In genomic region chr10:121350357-121351065, GRCm38 (mm10) we compare ENCODE assay signal across 8 mouse cellular contexts. TPM values are rescaled to one million over a fixed set of nuclear protein-coding genes. Genes with fewer than 3 reads are reported as not detected.
DNase-seq lines count a peak whose midpoint lies in the region; ATAC-seq and TF ChIP-seq lines count a peak whose summit lies in the region.

No protein-coding gene starts in this region.

- H3K9me3 ChIP-seq in MEL (replicated peaks; ENCODE audit: insufficient read depth, low read length): no peaks in the 10 kb centered on the region
- H3K9me3 ChIP-seq in forebrain, embryonic 12.5 days: 0 out of 2 replicates have a peak, but pooled peaks cover 7% of the 10 kb centered on the region
- H3K9me3 ChIP-seq in intestine, embryonic 15.5 days: no peaks in the 10 kb centered on the region
- H3K9me3 ChIP-seq in lung, embryonic 16.5 days (ENCODE audit: control insufficient read depth, low read length): no peaks in the 10 kb centered on the region

- H3K27me3 ChIP-seq in MEL (ENCODE audit: control insufficient read depth in 1 of 2, insufficient read depth in 2 of 2, low read length in 2 of 2): peaks cover 0 to 4% of the 10 kb centered on the region in 2 experiments; a peak in 1 of 4 replicates
- H3K27me3 ChIP-seq in forebrain, embryonic 12.5 days: peaks cover 36% of the 10 kb centered on the region
- H3K27me3 ChIP-seq in intestine, embryonic 15.5 days (replicated peaks): peaks cover 7% of the 10 kb centered on the region
- peaks cover 8% of the 10 kb centered on the region for H3K27me3 ChIP-seq in lung, embryonic 16.5 days (ENCODE audit: control insufficient read depth, insufficient read depth, low read depth, low read length)
- H3K27me3 ChIP-seq in splenic B cell, adult 2 months (ENCODE audit: control insufficient read depth, insufficient read depth, low read length, poor library complexity, severe bottlenecking): no peaks in the 10 kb centered on the region

- no peak for TF ChIP-seq CTCF in MEL (IDR thresholded peaks at IDR 0.05 in 2 of 3, conservative IDR thresholded peaks at IDR 0.05 in 1 of 3; ENCODE audit: control insufficient read depth in 1 of 3, insufficient read depth in 1 of 3, low read depth in 2 of 3, low read length in 3 of 3, poor library complexity in 1 of 3, severe bottlenecking in 1 of 3)

- peak; percentile 45 for ATAC-seq in cerebellum, adult (ENCODE audit: insufficient number of reproducible peaks, low FRiP score, low TSS enrichment)
- ATAC-seq in forebrain, embryonic 12.5 days (ENCODE audit: low FRiP score): peak; percentile 84
- ATAC-seq in intestine, embryonic 15.5 days: peak; percentile 81
- peak; percentile 66 for ATAC-seq in lung, embryonic 16.5 days (ENCODE audit: low read depth)

- no peak for TF ChIP-seq EP300 in MEL (IDR thresholded peaks at IDR 0.05; ENCODE audit: low read depth in 1 of 2, low read length in 2 of 2)

- peak overlapping the region; percentile 52; the same call in 1 of the 2 replicates for H3K9ac ChIP-seq in MEL (ENCODE audit: control insufficient read depth, low read depth, low read length, poor library complexity, severe bottlenecking)
- H3K9ac ChIP-seq in forebrain, embryonic 12.5 days: peak overlapping the region; percentile 38
- peak overlapping the region; percentile 65 for H3K9ac ChIP-seq in intestine, embryonic 15.5 days
- H3K9ac ChIP-seq in lung, embryonic 16.5 days (ENCODE audit: low read length): peak overlapping the region; percentile 73

- no peak for TF ChIP-seq RAD21 in MEL (IDR thresholded peaks at IDR 0.05; ENCODE audit: low read depth, low read length)

- DNase-seq in cerebellum, adult 8-10 months: no peak
- no peak for DNase-seq in MEL (ENCODE audit: low read depth, low spot score)
- DNase-seq in splenic B cell, adult 2 months (ENCODE audit: low read depth, low spot score): peak; percentile 25
- no peak for DNase-seq in layer of hippocampus, postnatal 14 days (ENCODE audit: low spot score in 2 of 2)

- no peak overlapping the region for H3K27ac ChIP-seq in MEL (ENCODE audit: control insufficient read depth, low read depth, low read length)
- H3K27ac ChIP-seq in forebrain, embryonic 12.5 days: 0 out of 2 replicates have a peak overlapping the region, but pooled peaks have one; percentile 3
- peak overlapping the region; percentile 68 for H3K27ac ChIP-seq in intestine, embryonic 15.5 days
- peak overlapping the region; percentile 74 for H3K27ac ChIP-seq in lung, embryonic 16.5 days (ENCODE audit: low read length)

- no peak for TF ChIP-seq POLR2A in MEL (IDR thresholded peaks at IDR 0.05; ENCODE audit: control insufficient read depth in 1 of 2, insufficient read depth in 1 of 2, low read depth in 1 of 2, low read length in 2 of 2, poor library complexity in 1 of 2)

- no peaks in the 10 kb centered on the region for H3K36me3 ChIP-seq in MEL (ENCODE audit: control insufficient read depth in 1 of 2, insufficient read depth in 2 of 2, low read length in 2 of 2)
- no peaks in the 10 kb centered on the region for H3K36me3 ChIP-seq in forebrain, embryonic 12.5 days (replicated peaks)
- no peaks in the 10 kb centered on the region for H3K36me3 ChIP-seq in intestine, embryonic 15.5 days
- no peaks in the 10 kb centered on the region for H3K36me3 ChIP-seq in lung, embryonic 16.5 days (ENCODE audit: control insufficient read depth, insufficient read depth, low read length)
- no peaks in the 10 kb centered on the region for H3K36me3 ChIP-seq in splenic B cell, adult 2 months (ENCODE audit: control insufficient read depth, insufficient read depth, low read length, poor library complexity, severe bottlenecking)

- 2% methylated on average over 31 of the region's 35 CpGs for WGBS in forebrain, embryonic 12.5 days
- 2% methylated on average over 35 of the region's 35 CpGs for WGBS in intestine, embryonic 15.5 days
- 3% methylated on average over 35 of the region's 35 CpGs for WGBS in lung, embryonic 16.5 days

- H3K79me2 ChIP-seq in MEL (ENCODE audit: control insufficient read depth, insufficient read depth, low read length, poor library complexity): no peaks in the 10 kb centered on the region

- H3K4me3 ChIP-seq in MEL (ENCODE audit: control insufficient read depth in 1 of 2, insufficient read depth in 1 of 2, low read depth in 2 of 2, low read length in 2 of 2): peak overlapping the region; percentile 43 to 57; a peak in 3 of 4 replicates
- H3K4me3 ChIP-seq in forebrain, embryonic 12.5 days (replicated peaks): peak overlapping the region; percentile 52
- peak overlapping the region; percentile 62 for H3K4me3 ChIP-seq in intestine, embryonic 15.5 days (replicated peaks)
- H3K4me3 ChIP-seq in lung, embryonic 16.5 days (ENCODE audit: low read length): peak overlapping the region; percentile 67

- H3K4me1 ChIP-seq in MEL (ENCODE audit: control insufficient read depth in 1 of 2, insufficient read depth in 2 of 2, low read length in 2 of 2): no peaks in the 10 kb centered on the region
- H3K4me1 ChIP-seq in forebrain, embryonic 12.5 days: peaks cover 15% of the 10 kb centered on the region
- H3K4me1 ChIP-seq in intestine, embryonic 15.5 days (replicated peaks): peaks cover 11% of the 10 kb centered on the region
- peaks cover 5% of the 10 kb centered on the region for H3K4me1 ChIP-seq in lung, embryonic 16.5 days (replicated peaks; ENCODE audit: control insufficient read depth, insufficient read depth, low read length)

- H3K4me2 ChIP-seq in forebrain, embryonic 12.5 days: peak overlapping the region; percentile 95
- peak overlapping the region; percentile 90 for H3K4me2 ChIP-seq in intestine, embryonic 15.5 days (replicated peaks)
- peak overlapping the region; percentile 86 for H3K4me2 ChIP-seq in lung, embryonic 16.5 days (ENCODE audit: low read depth, low read length)

TF ChIP-seq in MEL, 35 proteins besides CTCF, POLR2A, EP300 and RAD21:
- no peak for TF ChIP-seq MYC (IDR thresholded peaks at IDR 0.05; ENCODE audit: low read depth, low read length)
- no peak for TF ChIP-seq TAL1 (IDR thresholded peaks at IDR 0.05; ENCODE audit: low read length)
- TF ChIP-seq BHLHE40 (IDR thresholded peaks at IDR 0.05; ENCODE audit: borderline replicate concordance, low read depth, low read length): no peak
- TF ChIP-seq SMC3 (IDR thresholded peaks at IDR 0.05; ENCODE audit: low read depth, low read length): no peak
- TF ChIP-seq USF2 (IDR thresholded peaks at IDR 0.05; ENCODE audit: borderline replicate concordance in 1 of 2, insufficient read depth in 1 of 2, low read depth in 1 of 2, low read length in 2 of 2): no peak
- TF ChIP-seq TCF12 (IDR thresholded peaks at IDR 0.05; ENCODE audit: low read depth, low read length): no peak
- TF ChIP-seq HCFC1 (IDR thresholded peaks at IDR 0.05; ENCODE audit: low read depth, low read length): no peak
- no peak for TF ChIP-seq E2F4 (IDR thresholded peaks at IDR 0.05; ENCODE audit: borderline replicate concordance, low read depth, low read length)
- TF ChIP-seq ETS1 (IDR thresholded peaks at IDR 0.05; ENCODE audit: low read depth, low read length): no peak
- no peak for TF ChIP-seq MAX (IDR thresholded peaks at IDR 0.05; ENCODE audit: low read length)
- TF ChIP-seq MXI1 (IDR thresholded peaks at IDR 0.05; ENCODE audit: low read depth, low read length): no peak
- TF ChIP-seq GATA1 (IDR thresholded peaks at IDR 0.05; ENCODE audit: low read depth, low read length): no peak
- no peak for TF ChIP-seq MEF2A (IDR thresholded peaks at IDR 0.05; ENCODE audit: extremely low read depth, insufficient replicate concordance, low read depth, low read length, poor library complexity, severe bottlenecking)
- no peak for TF ChIP-seq ZC3H11A (IDR thresholded peaks at IDR 0.05; ENCODE audit: low read depth, low read length)

RNA-seq across cellular contexts. Expression of gene Tbc1d30, which starts 0.6 kb away (rescaled TPM):
- total RNA-seq in MEL (2012; rRNA removed): 0.29 and 0.35 TPM in 2 replicates
- polyA plus RNA-seq in MEL (2012; ENCODE audit: insufficient read depth in 1 of 2, insufficient read length in 2 of 2, low read depth in 1 of 2, low replicate concordance in 2 of 2, missing spikeins in 1 of 2): 1 to 10 TPM in 1 of 2 experiments, not detected in 1; 2.1 TPM
- polyA plus RNA-seq in forebrain, embryonic 12.5 days (2016; fragmentation: Nextera tagmentation; extraction: Ambion mirVana): 5.0 and 6.2 TPM in 2 replicates
- 3.5 and 4.5 TPM in 2 replicates for polyA plus RNA-seq in intestine, embryonic 15.5 days (2015; fragmentation: Nextera tagmentation; extraction: Ambion mirVana)
- polyA plus RNA-seq in lung, embryonic 16.5 days (2015; fragmentation: Nextera tagmentation; extraction: Ambion mirVana): 2.8 and 3.0 TPM in 2 replicates
- 10 to 100 TPM; 34.9 to 36.9 TPM for total RNA-seq in layer of hippocampus, postnatal 14 days (2021)

RNA-seq across cellular contexts. Expression of gene Gns, which starts 14.4 kb away (rescaled TPM):
- total RNA-seq in MEL (2012; rRNA removed): 24.4 and 33.6 TPM in 2 replicates
- 10 to 100 TPM in 1 of 2 experiments, not detected in 1; 33.1 TPM for polyA plus RNA-seq in MEL (2012; ENCODE audit: insufficient read depth in 1 of 2, insufficient read length in 2 of 2, low read depth in 1 of 2, low replicate concordance in 2 of 2, missing spikeins in 1 of 2)
- polyA plus RNA-seq in forebrain, embryonic 12.5 days (2016; fragmentation: Nextera tagmentation; extraction: Ambion mirVana): 38.9 and 40.1 TPM in 2 replicates
- polyA plus RNA-seq in intestine, embryonic 15.5 days (2015; fragmentation: Nextera tagmentation; extraction: Ambion mirVana): 41.4 and 42.4 TPM in 2 replicates
- polyA plus RNA-seq in lung, embryonic 16.5 days (2015; fragmentation: Nextera tagmentation; extraction: Ambion mirVana): 38.2 and 38.8 TPM in 2 replicates
- 10 to 100 TPM; 74.1 to 79.9 TPM for total RNA-seq in layer of hippocampus, postnatal 14 days (2021)
